Mouse (Mus musculus) spleen, adult 18-20 months (tissue): ENCODE measurements around the gene Olfr1328.
"Not testable (repeated sequence)": the region's sequence is repeated elsewhere in the genome, so short reads cannot be mapped to it uniquely, and the experiment has no call there.

Experiments
- DNase-seq, 2 experiments: peaks; one replicate each; pipeline ENCODE4 v3.0.0; 2022; ENCODE audit warnings: mixed read lengths in 2 of 2

Gene Olfr1328

GRCm38 (mm10) chr4:118938512-118938911, at the start of gene Olfr1328:
TSS of gene Olfr1328 (minus strand) at chr4:118938612.
- DNase-seq, result no peak

- DNase-seq, result no peak
Observed at GRCm38 (mm10) chr4:118985291-118985690, 46.9 kb upstream of the Olfr1328 start.

GRCm38 (mm10) chr4:118973281-118973680, 34.9 kb upstream of the Olfr1328 start:
- no peak for DNase-seq

GRCm38 (mm10) chr4:118967711-118968110, 29.3 kb upstream of the Olfr1328 start:
- DNase-seq, result no peak

GRCm38 (mm10) chr4:118961141-118961628, 22.8 kb upstream of the Olfr1328 start, which contains the start of gene Lao1:
TSS of gene Lao1 (plus strand) at chr4:118961578.
- DNase-seq, result no peak

- no peak for DNase-seq
Observed at GRCm38 (mm10) chr4:118958812-118959211, 20.4 kb upstream of the Olfr1328 start.

- not testable (repeated sequence) for DNase-seq
Observed at GRCm38 (mm10) chr4:118931326-118931725, 7.1 kb downstream of the Olfr1328 start.

DNA sequence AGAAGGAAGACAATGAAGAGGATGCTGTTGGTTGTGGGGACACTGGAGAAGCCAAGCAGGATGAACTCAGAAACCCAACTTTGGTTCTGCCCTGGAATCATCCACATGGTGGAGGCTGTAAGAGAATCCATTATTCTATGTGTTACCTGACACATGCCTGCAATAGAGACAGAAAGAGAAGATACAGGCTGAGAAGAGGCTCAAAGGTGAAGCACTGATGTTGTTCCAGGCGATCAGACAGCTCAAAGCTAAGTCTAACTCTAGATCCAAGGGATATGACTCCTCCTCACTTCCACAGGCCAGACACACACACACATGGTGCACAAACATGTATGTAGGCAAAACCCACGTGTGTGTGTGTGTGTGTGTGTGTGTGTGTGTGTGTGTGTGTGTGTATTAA, 21.0 kb downstream of the Olfr1328 start, which contains the start of gene Olfr1329:
Olfr1329 (minus strand) TSS at position 101 of the 400 bp plus-strand sequence.
- not testable (repeated sequence) for DNase-seq

GRCm38 (mm10) chr4:118901981-118902380, 36.4 kb downstream of the Olfr1328 start:
- DNase-seq, result no peak

DNA sequence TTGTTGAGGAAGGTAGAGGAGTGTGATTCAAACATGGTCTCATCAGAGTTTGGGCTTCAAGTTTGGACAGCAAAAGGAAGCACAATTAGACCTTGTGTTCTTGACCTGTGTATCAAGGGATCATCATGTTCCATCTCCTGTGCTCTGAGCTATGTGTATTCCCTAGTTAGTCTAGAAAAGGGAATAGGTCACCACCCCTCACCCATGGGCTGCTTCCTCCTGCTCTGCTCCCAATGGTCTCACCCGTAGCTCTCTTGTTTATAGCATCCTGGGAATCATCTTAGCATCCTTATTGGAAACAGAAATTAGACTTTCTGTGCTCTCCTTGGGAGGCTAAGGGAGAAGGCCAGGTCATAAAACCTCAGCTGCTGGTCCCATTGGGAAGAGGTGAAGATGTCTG, 50.1 kb downstream of the Olfr1328 start, which contains the start of gene Olfr1330:
Olfr1330 (plus strand) TSS at position 301 of the 400 bp plus-strand sequence.
- DNase-seq, result no peak
